Mouse (Mus musculus) embryonic facial prominence, embryonic 11.5 days (tissue): ENCODE measurements around the gene Strbp. TPM values are rescaled to one million over a fixed set of nuclear protein-coding genes. Genes with fewer than 3 reads are reported as not detected.

Experiments used
- ATAC-seq: fragments of 200-750 bp; cut with Nextera tagmentation; replicated peaks from 2 replicates; pipeline ENCODE4 v1.8.0; 2017; ENCODE audit warnings: low read depth; ENCODE audit not compliant: insufficient number of reproducible peaks, low FRiP score, low TSS enrichment
- DNase-seq: peaks from one replicate; pipeline ENCODE4 v3.0.0-alpha.2; 2015; ENCODE audit warnings: low spot score
- H3K27ac ChIP-seq: fragments of 300-500 bp; sonication (generic); replicated peaks from 2 replicates; pipeline ENCODE4 v1.5.1; 2014; ENCODE audit warnings: mild to moderate bottlenecking, low read depth, low read length, control low read depth
- H3K27me3 ChIP-seq: fragments of 300-500 bp; sonication (generic); 2 replicates; pipeline ENCODE4 v1.6.1; 2014; ENCODE audit warnings: mild to moderate bottlenecking, low read length, moderate library complexity, mixed read lengths; ENCODE audit not compliant: control insufficient read depth, insufficient read depth
- H3K36me3 ChIP-seq: fragments of 300-500 bp; sonication (generic); replicated peaks from 2 replicates; pipeline ENCODE4 v1.6.1; 2014; ENCODE audit warnings: low read depth, mild to moderate bottlenecking, low read length, moderate library complexity, mixed read lengths; ENCODE audit not compliant: control insufficient read depth, insufficient read depth
- H3K4me1 ChIP-seq: fragments of 300-500 bp; sonication (generic); 2 replicates; pipeline ENCODE4 v1.6.1; 2014; ENCODE audit warnings: low read length, mixed read lengths; ENCODE audit not compliant: control insufficient read depth, insufficient read depth
- H3K4me2 ChIP-seq: fragments of 300-500 bp; sonication (generic); 2 replicates; pipeline ENCODE4 v1.6.1; 2014; ENCODE audit warnings: low read depth, mild to moderate bottlenecking, control low read depth, low read length, moderate library complexity
- H3K4me3 ChIP-seq: fragments of 300-500 bp; sonication (generic); 2 replicates; pipeline ENCODE4 v1.5.1; 2014; ENCODE audit warnings: low read depth, low read length, control low read depth
- H3K9ac ChIP-seq: fragments of 300-500 bp; sonication (generic); replicated peaks from 2 replicates; pipeline ENCODE4 v1.6.1; 2014; ENCODE audit warnings: mild to moderate bottlenecking, control low read depth, low read length
- H3K9me3 ChIP-seq: fragments of 300-500 bp; sonication (generic); replicated peaks from 2 replicates; pipeline ENCODE4 v1.6.1; 2016; ENCODE audit warnings: mild to moderate bottlenecking, low read length, inconsistent platforms, mixed read lengths; ENCODE audit not compliant: control insufficient read depth
- WGBS: fragments of 180-500 bp; shearing (Covaris S2); extraction: QIAGEN DNeasy Blood & Tissue Kit; methylation state at CpG from one replicate; pipeline ENCODE4 v1.1.7; 2014; 5-methylcytosine and 5-hydroxymethylcytosine counted together
- polyA plus RNA-seq: library from polyadenylated mRNA; unstranded; fragments of >200 nt; fragmentation: Nextera tagmentation; extraction: Ambion mirVana; gene quantifications from 2 replicates; pipeline ENCODE4 v1.2.1, GENCODE M21; 2014

Strbp gene
- polyA plus RNA-seq, 1 experiment from 2014 or later, result 68.8 TPM

DNA sequence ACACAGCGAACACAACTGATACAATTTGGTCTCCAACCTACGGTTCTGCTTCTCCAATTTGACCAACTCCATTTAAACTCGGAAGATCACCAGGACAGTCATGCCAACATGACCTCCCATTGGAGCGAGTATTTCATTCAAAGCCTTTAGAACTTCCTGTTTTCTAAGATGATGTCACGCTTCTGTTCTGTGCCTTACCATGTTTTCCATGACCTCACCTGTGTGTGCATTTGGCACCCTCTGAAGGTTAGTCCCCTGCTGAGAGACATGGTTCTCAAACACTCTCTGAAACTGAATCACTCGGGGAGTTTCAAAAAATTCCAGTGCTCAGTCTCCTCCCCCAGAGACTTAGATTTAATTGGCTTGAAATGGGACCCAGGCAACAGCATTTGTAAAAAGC lies 12.6 kb upstream of the Strbp start:
- no peak for ATAC-seq
- H3K4me2 ChIP-seq, result no peak overlapping the region
- DNase-seq, result no peak
- H3K27me3 ChIP-seq, result no peaks in the 10 kb centered on the region
- no peak overlapping the region for H3K9ac ChIP-seq
- H3K4me1 ChIP-seq, result no peaks in the 10 kb centered on the region
- H3K4me3 ChIP-seq, result no peak overlapping the region
- WGBS, result 79% methylated on average over 6 of the region's 6 CpGs
- no peaks in the 10 kb centered on the region for H3K9me3 ChIP-seq
- no peak overlapping the region for H3K27ac ChIP-seq
- no peaks in the 10 kb centered on the region for H3K36me3 ChIP-seq

DNA sequence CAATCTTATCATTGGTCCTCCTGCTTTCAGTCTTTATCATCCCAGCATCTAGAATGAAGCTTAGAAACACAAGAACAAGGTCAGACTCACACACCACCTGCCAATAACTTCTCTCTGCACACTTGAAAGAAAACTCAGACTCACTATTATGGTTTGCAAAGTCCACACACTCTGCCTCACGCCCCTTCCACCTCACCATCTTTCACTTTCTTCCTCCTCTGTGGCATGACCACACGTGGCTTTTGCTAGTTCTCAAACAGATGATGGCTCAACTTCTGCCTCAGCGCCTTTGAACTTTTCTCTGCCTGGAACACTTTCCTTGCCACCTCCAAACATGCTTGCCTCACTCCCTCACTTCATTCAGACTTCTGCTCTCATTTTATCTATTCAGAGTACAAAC lies 11.7 kb upstream of the Strbp start:
- DNase-seq (no peak), ATAC-seq (no peak)
- Histone ChIP-seq H3K9ac (no peak overlapping the region), H3K27ac (no peak overlapping the region), H3K4me1 (no peaks in the 10 kb centered on the region), H3K9me3 (no peaks in the 10 kb centered on the region), H3K4me2 (no peak overlapping the region), H3K27me3 (no peaks in the 10 kb centered on the region), H3K36me3 (no peaks in the 10 kb centered on the region), H3K4me3 (no peak overlapping the region)
- 77% methylated on average over 3 of the region's 3 CpGs for WGBS

DNA sequence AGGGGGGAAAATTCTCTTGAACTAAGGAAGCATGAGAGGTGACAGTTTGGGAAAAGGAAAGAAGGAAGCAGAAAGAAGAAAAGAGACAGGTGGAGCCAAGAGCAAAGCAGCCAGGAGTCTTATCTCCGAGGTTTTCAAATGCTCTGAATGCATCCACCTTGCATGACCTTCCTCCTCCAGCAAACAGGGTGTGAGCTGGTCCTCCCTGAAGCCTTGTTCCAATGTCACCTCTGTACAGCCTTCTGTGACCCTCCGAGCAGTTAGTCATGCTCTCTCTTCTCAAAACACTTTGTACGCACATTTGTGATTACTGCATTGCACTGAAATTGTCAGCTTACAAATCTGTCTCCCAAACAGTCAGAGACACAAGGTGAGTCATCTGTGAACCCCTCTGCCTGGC lies 9.4 kb upstream of the Strbp start:
- H3K4me2 ChIP-seq, result no peak overlapping the region
- no peaks in the 10 kb centered on the region for H3K4me1 ChIP-seq
- H3K36me3 ChIP-seq, result no peaks in the 10 kb centered on the region
- no peak for ATAC-seq
- H3K4me3 ChIP-seq, result no peak overlapping the region
- H3K27ac ChIP-seq, result no peak overlapping the region
- no peak for DNase-seq
- 83% methylated on average over 3 of the region's 3 CpGs for WGBS
- no peaks in the 10 kb centered on the region for H3K27me3 ChIP-seq
- H3K9me3 ChIP-seq, result no peaks in the 10 kb centered on the region
- H3K9ac ChIP-seq, result no peak overlapping the region

DNA sequence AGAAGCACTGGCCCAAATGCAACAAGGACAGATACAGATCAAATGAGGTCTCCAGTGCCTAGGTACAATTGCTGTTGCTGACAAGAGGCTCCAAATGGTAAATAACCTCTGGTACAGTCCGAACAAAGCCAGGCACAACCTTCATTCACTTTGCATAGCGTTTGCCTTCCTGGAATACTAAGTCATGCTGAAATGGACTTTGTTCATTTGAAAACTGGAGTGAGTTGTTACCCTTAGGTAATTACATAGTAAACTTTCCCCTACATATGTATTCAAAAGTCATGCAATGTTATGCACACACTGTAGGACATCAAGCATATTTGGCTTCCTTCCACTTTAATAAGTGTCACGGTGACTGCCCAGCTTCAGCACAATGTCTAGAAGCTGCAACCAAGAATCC lies 5.2 kb upstream of the Strbp start:
- no peaks in the 10 kb centered on the region for H3K36me3 ChIP-seq
- no peaks in the 10 kb centered on the region for H3K27me3 ChIP-seq
- ATAC-seq (no peak), DNase-seq (no peak)
- H3K4me2 ChIP-seq, result no peak overlapping the region
- H3K27ac ChIP-seq, result no peak overlapping the region
- no peaks in the 10 kb centered on the region for H3K4me1 ChIP-seq
- no peak overlapping the region for H3K4me3 ChIP-seq
- H3K9me3 ChIP-seq, result no peaks in the 10 kb centered on the region
- no peak overlapping the region for H3K9ac ChIP-seq
- WGBS, result 86% methylated on average over 3 of the region's 3 CpGs

DNA sequence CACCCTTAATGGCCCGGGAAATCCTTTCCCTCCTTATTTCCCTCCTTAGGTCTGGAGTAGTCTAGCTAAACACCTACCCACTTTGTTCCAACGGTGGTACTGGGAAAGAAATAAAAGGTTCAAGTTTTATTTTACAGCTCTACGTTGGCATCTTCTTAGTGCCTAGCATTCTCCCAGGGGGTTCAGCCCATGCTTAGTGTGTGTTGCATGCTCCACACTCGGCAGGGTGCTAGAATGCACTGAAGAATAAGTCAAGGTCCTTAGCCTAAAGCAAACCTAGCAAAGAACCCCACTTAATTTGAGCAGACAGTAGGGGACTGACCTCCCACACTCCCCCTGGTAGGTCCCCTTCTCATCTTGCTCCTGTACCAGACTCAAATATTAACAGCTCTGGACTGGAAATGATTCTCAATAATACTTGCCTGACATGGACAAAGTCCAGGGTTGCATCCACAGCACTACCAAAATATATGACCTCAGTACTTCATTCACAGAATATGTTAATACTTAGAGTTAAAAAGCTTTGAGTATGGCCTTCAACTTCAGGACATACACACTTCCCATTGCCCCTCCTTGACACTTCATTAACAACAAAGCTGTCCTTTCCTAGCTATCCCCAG lies 592 bp upstream of the Strbp start:
- H3K9ac ChIP-seq, result peak overlapping the region; percentile 72; the same call in 1 of the 2 replicates
- no peak overlapping the region for H3K27ac ChIP-seq
- peak overlapping the region; percentile 89 for H3K4me3 ChIP-seq
- H3K9me3 ChIP-seq, result no peaks in the 10 kb centered on the region
- H3K4me2 ChIP-seq, result peak overlapping the region; percentile 70
- 0 out of 2 replicates have a peak, but pooled peaks cover 4% of the 10 kb centered on the region for H3K4me1 ChIP-seq
- no peak for DNase-seq
- H3K27me3 ChIP-seq, result no peaks in the 10 kb centered on the region
- ATAC-seq, result no peak
- WGBS, result 13% methylated on average over 4 of the region's 4 CpGs
- no peaks in the 10 kb centered on the region for H3K36me3 ChIP-seq

DNA sequence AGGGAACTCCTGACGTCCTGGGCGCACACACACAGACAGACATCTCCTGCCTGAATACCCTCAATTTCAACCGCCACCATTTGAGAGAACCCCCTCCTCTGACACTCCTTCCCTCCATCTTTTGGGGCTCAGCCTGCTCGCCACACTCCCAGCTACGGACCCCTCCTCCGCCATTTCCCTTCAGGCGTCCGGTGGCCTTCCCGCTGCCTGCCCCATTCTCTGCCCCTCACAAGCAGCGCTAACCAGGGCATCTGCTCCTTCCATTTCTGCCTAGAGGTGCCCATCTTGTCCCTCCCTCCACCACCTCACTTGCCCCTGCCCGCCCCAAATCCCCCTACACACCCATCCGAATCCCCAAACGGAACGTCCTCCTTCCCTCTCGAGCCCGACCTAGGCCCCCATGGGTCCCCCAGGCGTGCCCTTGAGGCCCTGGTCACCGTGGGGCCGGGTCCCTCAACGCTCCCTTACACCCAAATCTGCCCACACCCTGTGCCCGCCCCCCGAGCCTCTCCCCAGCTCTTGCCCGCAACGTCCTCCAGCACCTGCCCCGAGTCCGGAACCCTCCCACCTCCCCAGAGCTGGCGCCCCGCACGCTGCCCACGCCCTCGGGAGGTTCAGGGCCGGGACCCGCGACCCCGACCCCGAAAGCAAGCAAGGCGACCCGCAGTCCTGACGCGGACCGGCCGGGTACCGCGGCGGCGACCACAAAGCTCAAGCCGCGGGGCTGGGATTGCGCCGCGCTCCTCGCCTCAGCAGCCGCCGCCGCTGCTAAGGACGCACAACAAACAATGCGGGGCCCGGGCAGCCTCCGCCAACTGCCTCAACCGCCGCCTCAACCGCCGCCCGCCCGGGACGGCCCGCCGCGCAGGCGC lies 1.1 kb downstream of the Strbp start:
- H3K27ac ChIP-seq, result peak overlapping the region; percentile 6; the same call in 1 of the 2 replicates
- DNase-seq (peak; percentile 31), ATAC-seq (peak; percentile 74)
- no peaks in the 10 kb centered on the region for H3K27me3 ChIP-seq
- H3K4me3 ChIP-seq, result peak overlapping the region; percentile 89
- H3K4me2 ChIP-seq, result peak overlapping the region; percentile 88
- 0 out of 2 replicates have a peak, but pooled peaks cover 4% of the 10 kb centered on the region for H3K4me1 ChIP-seq
- WGBS, result under 1% methylated on average over 61 of the region's 70 CpGs
- H3K9me3 ChIP-seq, result no peaks in the 10 kb centered on the region
- H3K36me3 ChIP-seq, result no peaks in the 10 kb centered on the region
- H3K9ac ChIP-seq, result peak overlapping the region; percentile 94

DNA sequence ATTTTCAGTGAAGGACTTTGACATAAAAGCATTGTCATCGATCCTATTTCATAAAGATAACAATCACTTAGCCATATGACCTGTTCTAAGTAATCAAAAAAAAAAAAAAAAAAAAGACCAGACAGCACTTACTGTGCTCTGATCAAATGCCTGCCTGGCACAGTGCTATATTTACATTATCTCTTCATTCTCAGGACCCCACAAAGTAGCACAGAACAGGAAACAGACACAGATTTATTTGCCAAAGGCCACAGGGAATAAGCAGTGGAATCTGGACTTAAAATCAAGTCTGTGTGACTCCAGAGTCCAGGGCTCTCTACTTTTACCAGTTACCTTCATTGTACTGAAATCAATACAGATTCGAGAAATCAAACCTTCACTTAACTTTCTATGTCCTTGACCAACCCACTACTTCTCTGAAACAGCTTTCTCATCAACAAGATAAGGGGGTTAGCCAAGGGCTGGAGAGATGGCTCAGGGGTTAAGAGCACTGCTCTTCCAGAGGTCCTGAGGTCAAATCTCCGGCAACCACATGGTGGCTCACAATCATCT lies 14.5 kb downstream of the Strbp start:
- H3K27ac ChIP-seq, result no peak overlapping the region
- DNase-seq, result no peak
- H3K9ac ChIP-seq, result no peak overlapping the region
- no peak overlapping the region for H3K4me2 ChIP-seq
- no peak overlapping the region for H3K4me3 ChIP-seq
- H3K9me3 ChIP-seq, result no peaks in the 10 kb centered on the region
- no peaks in the 10 kb centered on the region for H3K36me3 ChIP-seq
- WGBS, result 69% methylated on average over 3 of the region's 3 CpGs
- ATAC-seq, result no peak
- H3K27me3 ChIP-seq, result no peaks in the 10 kb centered on the region
- H3K4me1 ChIP-seq, result no peaks in the 10 kb centered on the region

DNA sequence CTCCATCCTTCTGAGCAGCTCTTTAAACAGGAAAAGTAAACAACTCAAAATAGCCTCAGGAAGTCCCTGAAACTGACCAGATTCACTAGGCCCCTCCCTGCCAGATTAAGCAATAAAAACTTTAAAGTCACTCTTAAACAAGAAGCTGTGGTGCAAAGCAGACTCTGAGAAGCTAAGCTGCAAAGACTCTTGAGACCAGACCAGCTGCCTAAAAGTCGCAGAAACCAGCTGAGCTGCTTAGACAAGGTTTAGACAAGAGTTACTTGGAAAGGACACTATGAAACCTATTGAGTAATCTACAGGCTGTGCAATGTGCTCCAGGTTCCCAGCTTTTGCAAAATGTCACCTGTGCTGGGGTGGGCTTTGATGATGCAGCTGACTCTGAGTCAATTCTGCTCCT lies 16.6 kb downstream of the Strbp start:
- no peak for DNase-seq
- no peak for ATAC-seq
- Histone ChIP-seq H3K4me2 (no peak overlapping the region), H3K27ac (no peak overlapping the region), H3K9me3 (no peaks in the 10 kb centered on the region), H3K9ac (no peak overlapping the region), H3K4me3 (no peak overlapping the region), H3K36me3 (no peaks in the 10 kb centered on the region), H3K4me1 (no peaks in the 10 kb centered on the region), H3K27me3 (no peaks in the 10 kb centered on the region)
- 77% methylated on average over 1 of the region's 1 CpGs for WGBS
